Mouse (Mus musculus) small intestine, adult 2 months (tissue): ENCODE data around the gene Tnnt3.

Experiments
- CTCF ChIP-seq: fragments of 200-500 bp; IDR thresholded peaks from 2 replicates; pipeline ENCODE4 v1.5.1; 2012; ENCODE audit warnings: low read depth, mild to moderate bottlenecking, control low read depth, inconsistent platforms, low read length, moderate library complexity, mixed read lengths; ENCODE audit not compliant: insufficient replicate concordance, insufficient read length; ENCODE audit errors: extremely low read depth
- POLR2A ChIP-seq: fragments of 200-500 bp; IDR thresholded peaks from 2 replicates; pipeline ENCODE4 v1.6.1; 2012; ENCODE audit warnings: low read depth, mild to moderate bottlenecking, control low read depth, inconsistent platforms, low read length, moderate library complexity

- TF ChIP-seq CTCF (no peak), POLR2A (no peak)
Observed at GRCm38 (mm10) chr7:142548706-142549105, 50.1 kb downstream of the Tnnt3 start.
